Mouse (Mus musculus) ES-CJ7 (cell line): Measurements from ENCODE around the gene Amotl2.

Experiments used
- DNase-seq: peaks from one replicate; pipeline ENCODE4 v3.0.0; 2011; ENCODE audit warnings: low read depth, low spot score

The Amotl2 gene

GRCm38 (mm10) chr9:102777631-102778591 is 61.4 kb downstream of the Amotl2 start:
- DNase-seq = no peak

GRCm38 (mm10) chr9:102779493-102779892 is 63.0 kb downstream of the Amotl2 start:
- DNase-seq = peak; percentile 94
